Mouse (Mus musculus): ENCODE data around the gene 0610040J01Rik. TPM values are rescaled to one million over a fixed set of nuclear protein-coding genes. Genes with fewer than 3 reads are reported as not detected.

The 0610040J01Rik gene
- polyA plus RNA-seq (2015; fragmentation: Nextera tagmentation; extraction: Ambion mirVana): 3.8 and 3.9 TPM in 2 replicates

DNA sequence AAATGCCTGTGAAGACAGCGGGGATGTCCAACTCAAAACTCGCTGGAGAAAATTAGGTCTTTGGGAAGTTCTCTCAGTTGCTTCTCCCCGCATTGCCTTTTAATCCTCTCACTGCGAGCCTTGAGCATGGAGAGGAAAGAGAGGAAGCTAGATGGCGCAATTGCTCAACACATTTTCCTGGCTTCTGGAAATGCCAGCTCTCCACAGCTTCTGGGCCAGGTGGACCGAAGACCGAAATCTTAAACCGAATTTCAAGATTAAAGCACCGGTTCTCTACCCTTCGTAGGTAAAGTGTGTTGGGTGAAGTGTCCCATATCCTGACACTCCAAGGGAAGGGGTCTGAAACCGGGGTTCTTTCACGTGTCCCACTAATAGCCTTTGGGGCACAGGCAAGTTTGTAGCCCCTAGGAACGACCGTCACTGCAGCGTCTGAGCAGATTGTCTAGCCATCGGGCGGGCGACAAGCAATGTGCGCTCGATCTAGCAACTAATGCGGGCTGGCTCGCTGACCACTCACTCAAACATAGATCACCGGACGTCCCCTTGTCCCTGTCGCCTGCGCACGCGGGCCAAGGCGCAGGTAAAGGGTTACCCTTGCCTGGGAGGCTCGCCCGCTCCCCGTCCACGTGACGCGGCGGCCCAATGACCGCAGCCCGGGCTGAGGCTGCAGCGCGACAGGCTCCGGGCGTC, at the start of gene 0610040J01Rik:
0610040J01Rik (plus strand) TSS at position 545 of the 690 bp plus-strand sequence.
- Histone ChIP-seq H3K27me3 (peaks cover 30% of the 10 kb centered on the region), H3K27ac (no peak within 1 kb of the TSS), H3K4me3 (peak within 1 kb of the TSS; percentile 58), H3K9me3 (no peaks in the 10 kb centered on the region), H3K36me3 (peaks cover 12% of the 10 kb centered on the region), H3K9ac (peak within 1 kb of the TSS; percentile 75), H3K4me2 (peak within 1 kb of the TSS; percentile 95), H3K4me1 (replicated peaks) (peaks cover 10% of the 10 kb centered on the region; the same call in 1 of the 2 replicates)
- ATAC-seq (ENCODE audit: low FRiP score): peak; percentile 92
- WGBS: 2% methylated on average over 42 of the region's 42 CpGs

DNA sequence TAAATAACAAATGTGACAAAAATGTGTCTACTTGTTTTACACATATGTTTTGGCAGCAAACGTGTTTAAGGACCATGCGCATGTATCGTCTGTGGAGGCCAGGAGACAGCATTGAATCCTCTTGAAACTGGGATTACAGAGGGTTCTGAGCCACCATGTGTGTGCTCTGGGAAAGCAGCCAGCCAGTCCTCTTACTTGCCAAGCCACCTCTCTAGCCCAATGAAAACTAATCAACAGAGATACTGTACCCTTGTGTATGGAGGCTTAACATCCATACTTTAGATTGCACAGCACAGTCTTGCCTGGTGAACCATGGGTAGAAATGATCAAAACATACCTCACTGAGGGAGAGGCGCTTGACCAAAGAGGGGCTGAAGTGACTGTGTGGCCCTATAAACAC, 46.3 kb upstream of the 0610040J01Rik start:
- no peak for ATAC-seq (ENCODE audit: low FRiP score)
- peaks cover 7% of the 10 kb centered on the region for H3K4me1 ChIP-seq (replicated peaks)

DNA sequence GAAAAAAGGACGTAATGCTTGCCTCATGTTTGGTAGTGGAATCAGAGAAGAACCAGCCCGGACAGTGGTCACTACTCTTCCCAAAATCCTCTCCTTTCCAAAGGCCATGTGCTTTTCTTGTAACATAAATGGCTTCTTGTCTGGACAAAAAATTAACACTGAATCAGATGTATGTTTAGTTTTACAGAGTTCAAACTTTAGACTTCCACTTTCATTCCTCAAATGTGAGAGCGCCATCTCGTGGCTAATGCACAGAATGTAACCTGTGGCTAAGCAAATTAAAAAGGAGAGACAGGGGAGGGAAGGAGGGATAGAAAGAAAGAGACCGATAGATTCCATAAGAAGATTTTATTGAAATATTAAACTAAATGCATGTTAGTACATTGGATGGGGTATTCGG, 45.4 kb upstream of the 0610040J01Rik start:
- Histone ChIP-seq H3K9me3 (no peaks in the 10 kb centered on the region), H3K27ac (no peak overlapping the region), H3K27me3 (no peaks in the 10 kb centered on the region), H3K36me3 (no peaks in the 10 kb centered on the region), H3K4me2 (no peak overlapping the region), H3K4me1 (replicated peaks) (peaks cover 7% of the 10 kb centered on the region), H3K4me3 (no peak overlapping the region), H3K9ac (no peak overlapping the region)
- 49% methylated on average over 6 of the region's 6 CpGs for WGBS
- ATAC-seq (ENCODE audit: low FRiP score): peak; percentile 42; the same call in 1 of the 2 replicates

More for the DNA sequence above, 46.3 kb upstream of the 0610040J01Rik start:
- no peak overlapping the region for H3K4me2 ChIP-seq
- no peak overlapping the region for H3K4me3 ChIP-seq
- H3K36me3 ChIP-seq: no peaks in the 10 kb centered on the region
- 93% methylated on average over 4 of the region's 4 CpGs for WGBS
- H3K9ac ChIP-seq: no peak overlapping the region
- H3K27ac ChIP-seq: no peak overlapping the region
- H3K9me3 ChIP-seq: no peaks in the 10 kb centered on the region
- no peaks in the 10 kb centered on the region for H3K27me3 ChIP-seq

DNA sequence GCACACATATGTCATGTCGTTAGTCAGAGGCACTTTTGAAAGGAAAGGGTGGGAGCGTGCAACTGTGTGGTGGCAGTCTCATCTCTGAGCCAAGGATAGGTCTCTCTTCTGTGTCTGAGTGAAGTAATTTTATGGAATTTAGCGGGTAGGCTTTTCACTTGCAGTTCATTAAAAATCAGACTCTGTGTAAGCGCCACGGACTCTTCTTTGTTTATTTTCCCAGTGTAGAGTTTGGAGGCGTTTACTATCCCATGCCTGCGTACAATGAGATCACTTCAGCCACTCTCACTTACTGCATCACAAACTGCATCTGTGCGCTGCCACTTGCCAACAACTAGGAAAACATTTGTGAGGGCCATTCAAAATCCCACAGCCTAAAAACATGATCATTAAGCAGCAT, 44.7 kb upstream of the 0610040J01Rik start:
- 0 out of 2 replicates have a peak overlapping the region, but pooled peaks have one; percentile 10 for H3K4me2 ChIP-seq
- H3K4me1 ChIP-seq (replicated peaks): peaks cover 7% of the 10 kb centered on the region
- H3K27ac ChIP-seq: no peak overlapping the region
- H3K9me3 ChIP-seq: no peaks in the 10 kb centered on the region
- peak; percentile 45 for ATAC-seq (ENCODE audit: low FRiP score)
- WGBS: 62% methylated on average over 8 of the region's 8 CpGs
- H3K9ac ChIP-seq: no peak overlapping the region
- no peak overlapping the region for H3K4me3 ChIP-seq
- H3K27me3 ChIP-seq: no peaks in the 10 kb centered on the region
- no peaks in the 10 kb centered on the region for H3K36me3 ChIP-seq

DNA sequence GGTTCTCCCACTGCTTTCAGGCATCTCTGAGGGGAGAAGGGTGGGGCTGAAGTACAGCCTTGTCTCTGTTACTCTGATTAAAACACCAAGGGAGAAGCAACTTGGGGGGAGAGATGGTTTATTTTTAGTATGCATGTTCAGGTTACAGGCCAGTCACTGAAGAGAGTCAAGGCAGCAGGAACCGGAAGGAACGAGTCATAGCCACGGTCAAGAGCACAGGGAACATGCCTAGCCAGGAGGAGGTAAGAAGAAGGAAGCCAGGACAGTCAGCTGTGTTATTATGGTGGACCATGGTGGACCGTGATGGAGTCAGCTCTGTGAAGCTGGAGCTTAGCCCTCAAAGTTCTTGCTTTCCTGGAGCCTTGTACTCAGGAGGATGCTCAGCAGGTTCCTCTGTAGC, 43.9 kb upstream of the 0610040J01Rik start:
- H3K9me3 ChIP-seq: no peaks in the 10 kb centered on the region
- no peak for ATAC-seq (ENCODE audit: low FRiP score)
- H3K4me1 ChIP-seq (replicated peaks): peaks cover 7% of the 10 kb centered on the region
- H3K27ac ChIP-seq: no peak overlapping the region
- H3K4me2 ChIP-seq: no peak overlapping the region
- H3K36me3 ChIP-seq: no peaks in the 10 kb centered on the region
- WGBS: 83% methylated on average over 4 of the region's 4 CpGs
- no peaks in the 10 kb centered on the region for H3K27me3 ChIP-seq
- H3K4me3 ChIP-seq: no peak overlapping the region
- no peak overlapping the region for H3K9ac ChIP-seq

DNA sequence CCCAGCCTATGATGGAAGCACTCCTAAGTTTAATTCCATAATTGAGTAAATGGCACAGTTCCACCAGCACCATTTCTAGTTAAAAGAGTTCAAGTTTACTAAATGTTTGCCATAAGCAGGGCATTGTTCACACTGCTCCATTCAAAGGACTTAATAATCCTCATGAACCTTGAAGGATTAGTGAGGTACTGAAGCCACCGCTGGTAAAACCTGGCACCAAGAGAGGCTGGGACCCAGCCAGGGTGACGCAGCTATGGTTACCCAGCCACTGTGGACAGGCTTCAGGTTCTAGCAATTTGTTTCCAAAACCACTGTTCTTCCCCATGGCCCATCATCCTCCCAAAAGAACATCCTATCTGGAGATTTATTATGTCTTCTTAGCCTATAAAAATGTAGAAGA, 39.2 kb upstream of the 0610040J01Rik start:
- no peak for ATAC-seq (ENCODE audit: low FRiP score)
- Histone ChIP-seq H3K4me3 (no peak overlapping the region), H3K36me3 (no peaks in the 10 kb centered on the region), H3K27ac (no peak overlapping the region), H3K4me2 (no peak overlapping the region), H3K4me1 (replicated peaks) (no peaks in the 10 kb centered on the region), H3K27me3 (no peaks in the 10 kb centered on the region), H3K9me3 (no peaks in the 10 kb centered on the region), H3K9ac (no peak overlapping the region)
- WGBS: 79% methylated on average over 2 of the region's 2 CpGs

DNA sequence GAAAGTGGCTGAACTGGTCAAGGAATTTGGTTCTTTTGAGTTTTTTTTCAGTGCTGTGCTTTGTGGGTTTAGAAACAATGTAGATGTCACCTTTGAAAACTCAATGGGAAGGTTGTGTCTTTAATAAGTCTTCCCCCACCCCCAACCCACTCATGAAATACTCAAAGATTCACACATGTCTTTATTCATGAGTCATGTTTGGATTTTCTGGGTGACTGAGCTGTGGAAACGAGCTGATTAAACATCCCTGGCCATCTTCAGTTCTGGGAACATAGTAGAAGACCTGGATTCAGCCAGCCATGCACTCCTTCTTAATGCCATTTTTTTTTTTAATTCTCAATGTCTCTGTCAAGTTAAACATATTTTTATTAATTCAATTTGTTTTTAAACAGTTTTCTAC, 38.6 kb upstream of the 0610040J01Rik start:
- H3K27me3 ChIP-seq: no peaks in the 10 kb centered on the region
- H3K4me2 ChIP-seq: no peak overlapping the region
- WGBS: 63% methylated on average over 1 of the region's 1 CpGs
- no peak overlapping the region for H3K4me3 ChIP-seq
- no peak overlapping the region for H3K9ac ChIP-seq
- no peak overlapping the region for H3K27ac ChIP-seq
- H3K9me3 ChIP-seq: no peaks in the 10 kb centered on the region
- no peaks in the 10 kb centered on the region for H3K4me1 ChIP-seq (replicated peaks)
- no peak for ATAC-seq (ENCODE audit: low FRiP score)
- no peaks in the 10 kb centered on the region for H3K36me3 ChIP-seq

DNA sequence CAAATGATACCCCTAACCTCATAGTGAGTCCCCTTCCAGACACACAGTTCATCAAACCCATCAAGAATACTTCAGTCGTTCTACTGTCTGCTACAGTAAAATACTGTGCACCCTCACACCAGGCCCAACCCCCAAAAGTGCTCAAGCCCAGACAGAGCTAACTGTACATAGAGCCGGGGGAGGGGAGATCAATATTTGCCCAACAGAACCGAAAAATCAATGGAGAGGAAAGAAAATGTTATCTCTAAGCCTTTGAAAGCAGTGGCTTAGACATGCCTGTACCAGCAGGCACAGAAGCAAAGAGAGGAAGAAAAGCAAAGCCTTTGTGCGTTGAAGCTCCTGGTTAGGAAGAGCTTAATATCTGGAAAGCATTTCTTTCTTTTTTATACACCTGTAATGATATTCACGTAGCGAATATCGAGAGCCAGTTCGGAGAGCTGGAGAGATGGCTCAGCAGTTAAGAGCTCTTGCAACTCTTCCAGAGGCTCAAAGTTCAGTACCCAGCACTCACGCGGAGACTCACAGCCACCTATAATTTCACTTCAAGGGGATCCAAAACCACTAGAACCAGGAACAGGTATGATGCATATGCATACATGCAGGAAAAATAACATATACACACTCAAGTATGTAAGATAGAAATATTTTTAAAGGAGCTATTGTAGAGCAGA, 23.9 kb upstream of the 0610040J01Rik start:
- 92% methylated on average over 10 of the region's 10 CpGs for WGBS
- ATAC-seq (ENCODE audit: low FRiP score): no peak

DNA sequence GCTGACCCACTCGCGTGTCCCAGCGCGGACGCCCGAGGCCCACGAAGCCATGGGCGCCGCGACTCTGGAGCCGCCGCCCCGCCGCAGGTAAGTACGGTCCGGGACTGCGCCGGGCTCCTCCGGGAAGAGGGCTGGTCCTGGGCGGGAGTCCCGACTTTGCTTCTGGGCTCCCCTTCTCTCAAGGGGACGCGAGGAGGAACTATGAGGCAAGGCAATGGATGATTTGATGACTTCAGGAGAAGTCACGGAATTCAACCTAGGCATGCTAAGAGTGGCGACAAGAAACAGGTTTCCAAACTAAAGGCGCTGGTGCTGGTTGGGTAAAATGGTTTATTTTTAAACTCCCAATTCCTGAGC, 324 bp downstream of the 0610040J01Rik start:
- Histone ChIP-seq H3K4me3 (peak overlapping the region; percentile 58), H3K27me3 (peaks cover 30% of the 10 kb centered on the region), H3K27ac (no peak overlapping the region), H3K9ac (peak overlapping the region; percentile 75), H3K4me2 (peak overlapping the region; percentile 95), H3K9me3 (no peaks in the 10 kb centered on the region), H3K4me1 (replicated peaks) (peaks cover 10% of the 10 kb centered on the region; the same call in 1 of the 2 replicates), H3K36me3 (peaks cover 6% of the 10 kb centered on the region)
- no peak for ATAC-seq (ENCODE audit: low FRiP score)
- 2% methylated on average over 25 of the region's 26 CpGs for WGBS

More for the DNA sequence above, 23.9 kb upstream of the 0610040J01Rik start:
- H3K27me3 ChIP-seq: no peaks in the 10 kb centered on the region
- H3K4me3 ChIP-seq: no peak overlapping the region
- no peaks in the 10 kb centered on the region for H3K36me3 ChIP-seq
- no peaks in the 10 kb centered on the region for H3K9me3 ChIP-seq
- no peak overlapping the region for H3K4me2 ChIP-seq
- no peaks in the 10 kb centered on the region for H3K4me1 ChIP-seq (replicated peaks)
- H3K9ac ChIP-seq: no peak overlapping the region
- H3K27ac ChIP-seq: no peak overlapping the region

DNA sequence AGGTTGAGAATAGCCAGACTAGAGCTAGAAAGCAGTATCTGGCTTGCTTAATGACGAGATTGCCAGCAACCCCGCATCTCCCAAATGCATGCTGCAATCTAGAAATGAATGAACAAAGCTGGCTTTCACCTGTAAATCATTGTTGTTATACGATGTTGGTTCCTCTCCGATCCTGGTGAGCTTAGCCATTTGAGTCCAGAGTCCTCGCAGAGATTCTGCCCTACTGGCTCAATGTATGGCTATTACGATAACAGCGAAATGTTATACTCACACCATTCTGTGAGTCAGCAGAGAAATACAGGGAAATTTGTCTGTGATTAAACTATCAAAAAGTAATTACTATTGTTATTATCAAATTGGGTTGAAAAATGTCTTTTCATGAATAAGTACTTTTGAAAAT, 4.5 kb downstream of the 0610040J01Rik start:
- H3K27ac ChIP-seq: no peak overlapping the region
- H3K4me2 ChIP-seq: no peak overlapping the region
- H3K9me3 ChIP-seq: no peaks in the 10 kb centered on the region
- H3K4me3 ChIP-seq: no peak overlapping the region
- no peaks in the 10 kb centered on the region for H3K36me3 ChIP-seq
- H3K9ac ChIP-seq: no peak overlapping the region
- 92% methylated on average over 7 of the region's 7 CpGs for WGBS
- H3K27me3 ChIP-seq: peaks cover 29% of the 10 kb centered on the region
- H3K4me1 ChIP-seq (replicated peaks): peaks cover 10% of the 10 kb centered on the region; the same call in 1 of the 2 replicates
- ATAC-seq (ENCODE audit: low FRiP score): no peak

DNA sequence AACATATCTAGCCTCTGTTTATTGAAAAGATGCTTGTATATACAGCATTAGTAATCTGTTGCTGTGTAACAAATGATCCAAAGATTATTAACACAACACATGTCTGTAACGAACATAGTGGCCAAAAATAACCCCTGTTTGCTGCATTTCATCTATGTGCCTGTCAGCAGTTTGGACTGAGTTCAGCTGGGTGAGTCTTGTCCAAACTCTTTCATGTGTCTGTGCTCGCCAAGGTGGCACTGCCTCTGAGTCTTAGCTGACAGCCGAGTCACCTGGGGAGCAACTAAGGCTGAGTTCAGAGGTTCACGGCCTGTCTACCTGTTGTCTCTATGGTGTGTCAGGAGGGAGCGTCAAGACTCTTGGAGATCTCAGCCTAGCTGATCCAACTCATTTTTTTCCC, 5.1 kb downstream of the 0610040J01Rik start:
- no peak overlapping the region for H3K27ac ChIP-seq
- H3K4me1 ChIP-seq (replicated peaks): peaks cover 6% of the 10 kb centered on the region; the same call in 1 of the 2 replicates
- H3K4me3 ChIP-seq: no peak overlapping the region
- WGBS: 90% methylated on average over 5 of the region's 5 CpGs
- ATAC-seq (ENCODE audit: low FRiP score): no peak
- no peaks in the 10 kb centered on the region for H3K36me3 ChIP-seq
- H3K27me3 ChIP-seq: peaks cover 23% of the 10 kb centered on the region
- H3K4me2 ChIP-seq: no peak overlapping the region
- H3K9me3 ChIP-seq: no peaks in the 10 kb centered on the region
- H3K9ac ChIP-seq: no peak overlapping the region

DNA sequence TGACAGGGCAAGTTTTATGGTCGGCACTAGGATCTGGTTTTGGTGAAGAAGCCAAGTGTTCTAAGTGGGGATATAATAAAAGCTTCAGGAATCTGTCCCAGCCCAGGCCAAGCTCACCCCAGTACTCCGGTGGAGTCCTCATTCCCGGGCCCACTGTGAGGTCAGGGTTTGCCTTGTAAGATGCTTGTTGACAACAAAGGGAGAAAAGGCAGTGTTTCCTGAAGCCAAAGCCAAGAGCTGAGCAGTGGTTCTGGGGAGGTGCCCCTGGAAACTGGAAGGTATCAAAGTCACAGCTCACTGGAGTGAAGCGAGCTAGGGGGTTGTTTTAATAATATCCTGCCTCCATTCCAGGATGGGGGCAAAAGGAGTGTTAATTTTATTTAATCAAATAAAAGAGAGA, 6.8 kb downstream of the 0610040J01Rik start:
- H3K36me3 ChIP-seq: no peaks in the 10 kb centered on the region
- H3K4me1 ChIP-seq (replicated peaks): no peaks in the 10 kb centered on the region
- peaks cover 8% of the 10 kb centered on the region for H3K27me3 ChIP-seq
- no peak overlapping the region for H3K9ac ChIP-seq
- no peaks in the 10 kb centered on the region for H3K9me3 ChIP-seq
- H3K4me2 ChIP-seq: no peak overlapping the region
- H3K4me3 ChIP-seq: no peak overlapping the region
- no peak overlapping the region for H3K27ac ChIP-seq
- WGBS: 69% methylated on average over 4 of the region's 4 CpGs
- no peak for ATAC-seq (ENCODE audit: low FRiP score)

DNA sequence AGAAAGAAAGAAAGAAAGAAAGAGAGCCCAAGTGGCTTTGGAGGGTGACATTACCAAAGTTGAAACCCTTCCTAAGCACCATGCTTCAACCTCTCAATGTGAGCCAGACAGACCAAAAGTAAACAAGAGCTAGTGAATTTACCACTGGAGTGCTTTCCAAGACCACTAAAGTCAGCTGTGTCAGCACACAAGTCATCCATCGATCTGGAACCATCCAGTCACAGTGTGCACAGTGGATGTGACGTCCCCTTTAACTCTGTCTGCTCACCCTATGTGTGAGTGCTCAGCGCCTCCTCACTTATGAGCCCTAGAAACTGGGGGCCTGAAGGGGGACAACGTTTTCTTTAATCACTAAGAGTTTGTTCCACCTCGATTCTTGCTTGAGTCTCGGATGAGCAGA, 7.4 kb downstream of the 0610040J01Rik start:
- Histone ChIP-seq H3K4me3 (no peak overlapping the region), H3K4me2 (no peak overlapping the region), H3K9ac (no peak overlapping the region), H3K27me3 (peaks cover 2% of the 10 kb centered on the region), H3K27ac (no peak overlapping the region), H3K36me3 (no peaks in the 10 kb centered on the region), H3K4me1 (replicated peaks) (no peaks in the 10 kb centered on the region), H3K9me3 (no peaks in the 10 kb centered on the region)
- ATAC-seq (ENCODE audit: low FRiP score): no peak
- 81% methylated on average over 6 of the region's 6 CpGs for WGBS

Measured in hindbrain, embryonic 13.5 days (tissue).